Mouse (Mus musculus): Measurements from ENCODE around the gene Tmem8. TPM values are rescaled to one million over a fixed set of nuclear protein-coding genes. Genes with fewer than 3 reads are reported as not detected.
"Not testable (repeated sequence)": the region's sequence is repeated elsewhere in the genome, so short reads cannot be mapped to it uniquely, and the experiment has no call there.

Gene Tmem8
- total RNA-seq, 4 experiments from 2014 or later: 6.0 to 7.0 (median 6.2) TPM

- no peak for DNase-seq (ENCODE audit: low spot score)
These were observed 1.4 kb upstream of the Tmem8 start for GRCm38 (mm10) chr17:26111722-26112121.

- no peak for DNase-seq (ENCODE audit: low spot score)
These were observed 348 bp upstream of the Tmem8 start for GRCm38 (mm10) chr17:26112751-26113150.

- DNase-seq (ENCODE audit: low spot score): no peak
These were observed 962 bp downstream of the Tmem8 start for GRCm38 (mm10) chr17:26114061-26114460.

GRCm38 (mm10) chr17:26114461-26114860, 1.4 kb downstream of the Tmem8 start:
- not testable (repeated sequence) for DNase-seq (ENCODE audit: low spot score)

- DNase-seq (ENCODE audit: low spot score): no peak
These were observed 2.3 kb downstream of the Tmem8 start for GRCm38 (mm10) chr17:26115205-26115898.

- no peak for DNase-seq (ENCODE audit: low spot score)
These were observed 2.9 kb downstream of the Tmem8 start for GRCm38 (mm10) chr17:26115956-26116487.

- DNase-seq (ENCODE audit: low spot score): no peak
These were observed 3.6 kb downstream of the Tmem8 start for GRCm38 (mm10) chr17:26116503-26117258.

- no peak for DNase-seq (ENCODE audit: low spot score)
These were observed 6.9 kb downstream of the Tmem8 start for GRCm38 (mm10) chr17:26119766-26120710.

GRCm38 (mm10) chr17:26122431-26123140, 9.5 kb downstream of the Tmem8 start:
- DNase-seq (ENCODE audit: low spot score): no peak

GRCm38 (mm10) chr17:26123267-26123684, 10.2 kb downstream of the Tmem8 start, which contains the start of gene Mrpl28:
TSS of gene Mrpl28 (plus strand) at chr17:26123500.
- peak; percentile 91 for DNase-seq (ENCODE audit: low spot score)

- DNase-seq (ENCODE audit: low spot score): no peak
These were observed 11.5 kb downstream of the Tmem8 start for GRCm38 (mm10) chr17:26124560-26124959.

GRCm38 (mm10) chr17:26125226-26125625, 12.1 kb downstream of the Tmem8 start:
- no peak for DNase-seq (ENCODE audit: low spot score)

GRCm38 (mm10) chr17:26131062-26131732, 18.1 kb downstream of the Tmem8 start:
- DNase-seq (ENCODE audit: low spot score): no peak

- no peak for DNase-seq (ENCODE audit: low spot score)
These were observed 19.1 kb downstream of the Tmem8 start for GRCm38 (mm10) chr17:26131856-26132853.

GRCm38 (mm10) chr17:26137106-26137750, 24.1 kb downstream of the Tmem8 start:
- DNase-seq (ENCODE audit: low spot score): no peak

- DNase-seq (ENCODE audit: low spot score): no peak
These were observed 24.6 kb downstream of the Tmem8 start for GRCm38 (mm10) chr17:26137751-26138130.

GRCm38 (mm10) chr17:26138239-26138836, 25.2 kb downstream of the Tmem8 start, which contains the start of gene Axin1:
TSS of gene Axin1 (plus strand) at chr17:26138688.
- DNase-seq (ENCODE audit: low spot score): peak; percentile 89

- DNase-seq (ENCODE audit: low spot score): no peak
These were observed 25.8 kb downstream of the Tmem8 start for GRCm38 (mm10) chr17:26138901-26139381.
